Mouse (Mus musculus) erythroblast, embryonic 14.5 days (primary cell): ENCODE results near the gene Golgb1.

Experiments used
- GATA1 ChIP-seq: IDR thresholded peaks from 2 replicates; pipeline ENCODE4 v1.6.1; 2012; ENCODE audit warnings: low read length, inconsistent platforms, mixed read lengths
- TAL1 ChIP-seq: IDR thresholded peaks from 3 replicates; pipeline ENCODE4 v1.6.1; 2012; ENCODE audit warnings: low read length, inconsistent platforms, mixed read lengths

DNA sequence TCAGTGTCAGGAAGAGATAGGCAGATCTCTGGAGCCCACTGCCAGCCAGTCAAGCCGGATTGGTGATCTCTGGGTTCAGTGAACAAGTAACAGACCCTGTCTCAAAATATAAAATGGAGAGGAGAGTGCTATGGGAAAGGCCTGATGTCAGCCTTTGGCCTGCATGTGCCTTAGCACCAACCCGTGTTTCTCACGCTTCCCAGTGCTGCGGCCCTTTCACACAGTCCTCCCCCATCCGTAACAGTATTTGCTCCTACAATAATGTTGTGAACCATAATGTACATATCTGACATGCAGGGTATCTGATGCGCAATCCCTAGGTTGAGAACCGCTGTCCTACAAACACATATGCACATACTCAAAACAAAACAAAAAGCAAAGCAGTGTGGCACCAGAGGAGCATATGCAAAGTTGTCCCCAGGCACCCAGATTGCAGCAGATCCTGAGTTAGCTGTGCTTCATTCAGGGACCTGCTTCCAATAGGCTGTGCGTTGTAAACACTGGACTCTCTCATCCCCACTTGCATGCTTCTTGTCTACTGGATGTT is 46.2 kb downstream of the Golgb1 start:
- TF ChIP-seq GATA1 (no peak), TAL1 (no peak)
